Mouse (Mus musculus): Measurements from ENCODE around the gene Gm10392. TPM values are rescaled to one million over a fixed set of nuclear protein-coding genes. Genes with fewer than 3 reads are reported as not detected.

The Gm10392 gene
- polyA plus RNA-seq, 1 experiment from 2014 or later: 0.26 TPM

- Histone ChIP-seq H3K27me3 (ENCODE audit: control insufficient read depth, insufficient read depth, low read length) (no peaks in the 10 kb centered on the region), H3K36me3 (ENCODE audit: control insufficient read depth, insufficient read depth) (peaks cover 5% of the 10 kb centered on the region; the same call in 1 of the 2 replicates), H3K4me1 (ENCODE audit: control insufficient read depth, insufficient read depth, low read length) (peaks cover 66% of the 10 kb centered on the region), H3K9ac (ENCODE audit: low read length) (peak overlapping the region; percentile 95), H3K4me2 (ENCODE audit: low read depth, low read length) (peak overlapping the region; percentile 95), H3K27ac (ENCODE audit: low read length) (no peak overlapping the region; the same call in 1 of the 2 replicates), H3K4me3 (ENCODE audit: low read length) (peak overlapping the region; percentile 95), H3K9me3 (replicated peaks; ENCODE audit: control insufficient read depth, low read length) (no peaks in the 10 kb centered on the region)
- ATAC-seq (replicated peaks; ENCODE audit: extremely low read depth, insufficient read depth, low FRiP score): no peak
- 59% methylated on average over 6 of the region's 6 CpGs for WGBS
These were observed 24.2 kb downstream of the Gm10392 start for GRCm38 (mm10) chr11:77494782-77495181.

GRCm38 (mm10) chr11:77494344-77494676 is 24.7 kb downstream of the Gm10392 start:
- Histone ChIP-seq H3K27ac (ENCODE audit: low read length) (peak overlapping the region; percentile 87), H3K9me3 (replicated peaks; ENCODE audit: control insufficient read depth, low read length) (no peaks in the 10 kb centered on the region), H3K4me2 (ENCODE audit: low read depth, low read length) (peak overlapping the region; percentile 95), H3K36me3 (ENCODE audit: control insufficient read depth, insufficient read depth) (peaks cover 1% of the 10 kb centered on the region; the same call in 1 of the 2 replicates), H3K4me3 (ENCODE audit: low read length) (peak overlapping the region; percentile 95), H3K9ac (ENCODE audit: low read length) (peak overlapping the region; percentile 95), H3K27me3 (ENCODE audit: control insufficient read depth, insufficient read depth, low read length) (no peaks in the 10 kb centered on the region), H3K4me1 (ENCODE audit: control insufficient read depth, insufficient read depth, low read length) (peaks cover 66% of the 10 kb centered on the region)
- ATAC-seq (replicated peaks; ENCODE audit: extremely low read depth, insufficient read depth, low FRiP score): no peak
- 20% methylated on average over 4 of the region's 4 CpGs for WGBS

- H3K36me3 ChIP-seq (ENCODE audit: control insufficient read depth, insufficient read depth): no peaks in the 10 kb centered on the region
- H3K4me3 ChIP-seq (ENCODE audit: low read length): peak within 1 kb of the TSS; percentile 95
- peak within 1 kb of the TSS; percentile 95 for H3K9ac ChIP-seq (ENCODE audit: low read length)
- no peaks in the 10 kb centered on the region for H3K9me3 ChIP-seq (replicated peaks; ENCODE audit: control insufficient read depth, low read length)
- ATAC-seq (replicated peaks; ENCODE audit: extremely low read depth, insufficient read depth, low FRiP score): no peak
- 1% methylated on average over 52 of the region's 74 CpGs for WGBS
- no peaks in the 10 kb centered on the region for H3K27me3 ChIP-seq (ENCODE audit: control insufficient read depth, insufficient read depth, low read length)
- peak within 1 kb of the TSS; percentile 96 for H3K4me2 ChIP-seq (ENCODE audit: low read depth, low read length)
- H3K27ac ChIP-seq (ENCODE audit: low read length): peak within 1 kb of the TSS; percentile 87
- peaks cover 67% of the 10 kb centered on the region for H3K4me1 ChIP-seq (ENCODE audit: control insufficient read depth, insufficient read depth, low read length)
These were observed 25.3 kb downstream of the Gm10392 start, which contains the start of gene Git1 for GRCm38 (mm10) chr11:77493512-77494343. Git1 (plus strand) TSS chr11:77493562.

DNA sequence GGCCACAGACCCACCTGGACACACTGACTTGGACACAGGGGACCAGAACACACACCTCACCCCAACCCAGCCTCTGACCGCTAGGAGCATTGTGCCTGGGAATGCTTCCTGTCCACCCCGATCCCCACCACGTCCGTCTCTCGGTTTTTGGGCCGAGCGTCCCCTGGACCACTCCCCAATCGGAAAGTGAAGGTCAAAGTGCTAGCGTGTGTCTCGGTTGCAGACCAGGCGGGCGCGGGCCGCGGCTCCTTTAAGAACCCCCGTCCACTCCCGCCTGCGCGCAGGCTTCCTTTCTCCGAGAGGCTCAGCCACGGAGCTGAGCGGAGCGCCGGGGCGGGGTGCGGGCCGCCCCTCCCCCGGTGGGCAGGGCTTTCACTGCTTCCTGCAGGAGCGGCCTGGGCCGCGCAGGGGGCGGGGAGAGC is 26.1 kb downstream of the Gm10392 start:
- Histone ChIP-seq H3K9ac (ENCODE audit: low read length) (peak overlapping the region; percentile 95), H3K36me3 (ENCODE audit: control insufficient read depth, insufficient read depth) (no peaks in the 10 kb centered on the region), H3K27me3 (ENCODE audit: control insufficient read depth, insufficient read depth, low read length) (no peaks in the 10 kb centered on the region), H3K27ac (ENCODE audit: low read length) (peak overlapping the region; percentile 87), H3K4me1 (ENCODE audit: control insufficient read depth, insufficient read depth, low read length) (peaks cover 66% of the 10 kb centered on the region), H3K4me3 (ENCODE audit: low read length) (peak overlapping the region; percentile 95), H3K4me2 (ENCODE audit: low read depth, low read length) (peak overlapping the region; percentile 96), H3K9me3 (replicated peaks; ENCODE audit: control insufficient read depth, low read length) (no peaks in the 10 kb centered on the region)
- WGBS: under 1% methylated on average over 29 of the region's 32 CpGs
- ATAC-seq (replicated peaks; ENCODE audit: extremely low read depth, insufficient read depth, low FRiP score): peak; percentile 79

- WGBS: 0% methylated on average over 18 of the region's 18 CpGs
These were observed 26.6 kb downstream of the Gm10392 start for GRCm38 (mm10) chr11:77492311-77492871.

DNA sequence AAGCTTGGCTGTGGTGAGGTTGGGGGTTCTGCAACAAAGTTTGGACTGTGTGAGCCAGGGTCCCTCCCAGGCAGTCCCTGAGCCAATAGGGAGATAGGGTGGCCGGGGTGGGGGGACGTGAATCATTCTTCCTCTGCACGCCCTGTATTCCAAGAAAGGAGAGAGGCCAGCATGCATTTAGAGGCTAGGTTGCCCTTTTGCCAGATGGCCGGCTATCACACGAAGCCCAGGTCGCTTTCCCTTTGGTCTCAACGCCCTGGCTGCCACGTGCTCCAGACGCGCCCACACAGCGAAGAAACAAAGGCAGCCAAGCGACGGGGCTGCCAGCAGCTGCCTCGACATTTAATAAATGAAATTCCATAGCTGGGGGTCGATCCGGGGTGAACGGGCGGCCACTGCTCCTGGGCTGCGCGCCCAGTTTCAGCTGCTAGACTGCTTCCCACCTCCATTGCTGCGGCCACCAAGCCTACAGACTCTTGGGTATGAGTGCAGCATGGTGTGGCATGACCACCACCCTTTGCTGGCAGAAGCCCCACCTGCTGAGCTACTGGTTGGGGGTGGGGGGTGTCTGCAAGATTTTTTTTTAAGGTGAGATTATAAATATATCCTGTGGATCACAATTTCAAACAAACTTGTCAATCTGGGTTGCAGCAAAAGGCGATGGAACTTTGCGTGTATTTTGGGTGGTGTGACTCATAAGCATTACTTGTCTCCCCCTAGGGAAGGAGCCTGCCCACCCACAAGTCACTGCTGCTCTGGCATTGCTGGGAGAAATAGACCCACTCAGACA is 27.3 kb downstream of the Gm10392 start:
- Histone ChIP-seq H3K27me3 (ENCODE audit: control insufficient read depth, insufficient read depth, low read length) (no peaks in the 10 kb centered on the region), H3K9me3 (replicated peaks; ENCODE audit: control insufficient read depth, low read length) (no peaks in the 10 kb centered on the region), H3K4me3 (ENCODE audit: low read length) (peak overlapping the region; percentile 95), H3K4me2 (ENCODE audit: low read depth, low read length) (peak overlapping the region; percentile 96), H3K4me1 (ENCODE audit: control insufficient read depth, insufficient read depth, low read length) (peaks cover 66% of the 10 kb centered on the region), H3K9ac (ENCODE audit: low read length) (peak overlapping the region; percentile 95), H3K36me3 (ENCODE audit: control insufficient read depth, insufficient read depth) (no peaks in the 10 kb centered on the region), H3K27ac (ENCODE audit: low read length) (peak overlapping the region; percentile 87)
- peak; percentile 42 for ATAC-seq (replicated peaks; ENCODE audit: extremely low read depth, insufficient read depth, low FRiP score)
- WGBS: under 1% methylated on average over 23 of the region's 23 CpGs

More at GRCm38 (mm10) chr11:77492311-77492871, 26.6 kb downstream of the Gm10392 start:
- Histone ChIP-seq H3K4me3 (ENCODE audit: low read length) (peak overlapping the region; percentile 95), H3K4me2 (ENCODE audit: low read depth, low read length) (peak overlapping the region; percentile 96), H3K36me3 (ENCODE audit: control insufficient read depth, insufficient read depth) (no peaks in the 10 kb centered on the region), H3K27ac (ENCODE audit: low read length) (peak overlapping the region; percentile 87), H3K27me3 (ENCODE audit: control insufficient read depth, insufficient read depth, low read length) (no peaks in the 10 kb centered on the region), H3K9me3 (replicated peaks; ENCODE audit: control insufficient read depth, low read length) (no peaks in the 10 kb centered on the region), H3K4me1 (ENCODE audit: control insufficient read depth, insufficient read depth, low read length) (peaks cover 65% of the 10 kb centered on the region), H3K9ac (ENCODE audit: low read length) (peak overlapping the region; percentile 95)
- ATAC-seq (replicated peaks; ENCODE audit: extremely low read depth, insufficient read depth, low FRiP score): no peak

GRCm38 (mm10) chr11:77491123-77491501 is 27.9 kb downstream of the Gm10392 start:
- peak overlapping the region; percentile 96 for H3K4me2 ChIP-seq (ENCODE audit: low read depth, low read length)
- H3K36me3 ChIP-seq (ENCODE audit: control insufficient read depth, insufficient read depth): no peaks in the 10 kb centered on the region
- peak; percentile 49 for ATAC-seq (replicated peaks; ENCODE audit: extremely low read depth, insufficient read depth, low FRiP score)
- H3K9ac ChIP-seq (ENCODE audit: low read length): peak overlapping the region; percentile 95
- H3K4me1 ChIP-seq (ENCODE audit: control insufficient read depth, insufficient read depth, low read length): peaks cover 65% of the 10 kb centered on the region
- H3K27me3 ChIP-seq (ENCODE audit: control insufficient read depth, insufficient read depth, low read length): no peaks in the 10 kb centered on the region
- peak overlapping the region; percentile 95 for H3K4me3 ChIP-seq (ENCODE audit: low read length)
- H3K9me3 ChIP-seq (replicated peaks; ENCODE audit: control insufficient read depth, low read length): no peaks in the 10 kb centered on the region
- WGBS: 1% methylated on average over 13 of the region's 13 CpGs
- H3K27ac ChIP-seq (ENCODE audit: low read length): peak overlapping the region; percentile 87

DNA sequence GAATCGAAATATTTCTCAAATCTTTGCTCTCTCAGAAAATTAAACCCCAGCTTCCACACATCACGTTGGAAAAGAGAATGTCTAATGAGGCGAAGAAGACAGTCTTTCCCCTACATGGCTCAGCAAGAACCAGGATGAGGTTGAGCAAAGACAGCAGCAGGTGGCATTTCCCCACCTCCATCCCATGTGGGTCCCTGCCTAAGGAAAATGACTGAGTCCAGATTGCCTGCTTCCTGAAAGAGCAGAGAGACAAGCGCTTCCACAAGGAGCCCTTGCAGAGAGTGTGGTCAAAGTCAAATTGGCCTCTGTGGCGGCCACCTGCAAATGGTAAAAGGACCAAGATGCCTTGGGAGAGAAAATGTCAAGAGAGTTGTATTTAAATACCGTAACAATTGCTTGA is 28.5 kb downstream of the Gm10392 start:
- H3K9me3 ChIP-seq (replicated peaks; ENCODE audit: control insufficient read depth, low read length): no peaks in the 10 kb centered on the region
- no peak overlapping the region for H3K4me3 ChIP-seq (ENCODE audit: low read length)
- peak overlapping the region; percentile 40 for H3K9ac ChIP-seq (ENCODE audit: low read length)
- no peak for ATAC-seq (replicated peaks; ENCODE audit: extremely low read depth, insufficient read depth, low FRiP score)
- no peaks in the 10 kb centered on the region for H3K36me3 ChIP-seq (ENCODE audit: control insufficient read depth, insufficient read depth)
- peak overlapping the region; percentile 99 for H3K4me2 ChIP-seq (ENCODE audit: low read depth, low read length)
- 76% methylated on average over 6 of the region's 6 CpGs for WGBS
- no peaks in the 10 kb centered on the region for H3K27me3 ChIP-seq (ENCODE audit: control insufficient read depth, insufficient read depth, low read length)
- peak overlapping the region; percentile 87 for H3K27ac ChIP-seq (ENCODE audit: low read length)
- H3K4me1 ChIP-seq (ENCODE audit: control insufficient read depth, insufficient read depth, low read length): peaks cover 60% of the 10 kb centered on the region
